Mouse (Mus musculus): ENCODE results near the gene Tnfrsf21.

DNA sequence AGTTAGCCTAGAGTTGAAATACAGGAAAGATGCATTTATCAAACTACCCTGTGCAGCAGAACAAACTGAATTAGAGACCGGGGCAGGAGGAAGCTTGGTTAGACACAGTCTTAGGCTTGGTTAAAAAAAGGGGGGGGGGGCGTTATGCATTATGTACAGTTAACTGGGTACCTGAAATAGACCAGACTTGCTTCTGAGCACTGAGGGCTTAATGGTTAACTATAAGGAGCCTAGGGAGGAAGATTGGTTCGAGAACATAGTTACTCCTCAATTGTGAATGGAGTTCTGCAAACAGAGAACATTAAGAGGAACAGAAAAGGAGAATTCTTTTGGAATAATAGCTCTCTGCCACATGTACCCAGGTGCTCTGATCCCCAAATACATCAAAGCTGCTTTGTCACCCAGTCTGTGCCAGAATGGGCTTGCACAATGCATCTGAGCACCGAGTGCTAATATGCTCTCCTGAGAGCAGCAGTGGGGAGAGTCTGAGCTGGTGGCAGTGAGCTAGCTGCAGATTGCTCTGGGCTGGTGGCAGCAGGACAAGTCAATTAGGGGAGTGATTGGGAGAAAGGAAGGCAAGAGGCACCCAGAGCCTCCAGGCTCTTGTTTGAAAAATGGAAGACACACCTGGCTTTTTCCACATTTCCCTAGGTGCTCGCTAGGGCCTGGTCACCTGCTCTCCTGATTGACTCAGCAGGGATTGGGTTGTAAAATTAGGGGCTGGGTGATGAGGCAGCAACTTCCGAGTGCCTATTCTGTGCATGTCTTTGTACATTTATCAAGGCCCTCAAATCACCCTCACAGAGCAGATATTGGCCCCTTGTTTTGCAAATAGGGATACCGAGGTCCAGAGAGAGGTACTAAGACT, 119.3 kb downstream of the Tnfrsf21 start:
- TF ChIP-seq USF1 (IDR thresholded peaks at IDR 0.05; ENCODE audit: low read depth) (no peak), POLR2A (IDR thresholded peaks at IDR 0.05; ENCODE audit: insufficient read length, low read depth) (no peak), CEBPB (IDR thresholded peaks at IDR 0.05; ENCODE audit: insufficient read depth, poor library complexity, severe bottlenecking) (no peak), TCF12 (IDR thresholded peaks at IDR 0.05; ENCODE audit: insufficient read depth, poor library complexity, severe bottlenecking) (no peak), E2F4 (IDR thresholded peaks at IDR 0.05; ENCODE audit: insufficient read depth) (no peak), POLR2AphosphoS2 (IDR thresholded peaks at IDR 0.05; ENCODE audit: insufficient read length, low read depth) (no peak), SRF (IDR thresholded peaks at IDR 0.05; ENCODE audit: control insufficient read depth, insufficient read length, low read depth) (no peak)

Measured in myocyte (in vitro differentiated cells).